Mouse (Mus musculus) lung, embryonic 16.5 days (tissue): ENCODE data around the gene Rpl19. TPM values are rescaled to one million over a fixed set of nuclear protein-coding genes. Genes with fewer than 3 reads are reported as not detected.

Source experiments
- ATAC-seq: fragments of 200-750 bp; cut with Nextera tagmentation; 2 replicates; pipeline ENCODE4 v1.8.0; 2017; ENCODE audit warnings: low read depth, mild to moderate bottlenecking, moderate library complexity
- H3K27ac ChIP-seq: fragments of 300-500 bp; sonication (generic); 2 replicates; pipeline ENCODE4 v1.5.1; 2014; ENCODE audit warnings: mild to moderate bottlenecking, control low read depth, low read length
- H3K27me3 ChIP-seq: fragments of 300-500 bp; sonication (generic); 2 replicates; pipeline ENCODE4 v1.6.1; 2014; ENCODE audit warnings: low read depth, low read length, mixed read lengths; ENCODE audit not compliant: control insufficient read depth, insufficient read depth
- H3K36me3 ChIP-seq: fragments of 300-500 bp; sonication (generic); 2 replicates; pipeline ENCODE4 v1.6.1; 2014; ENCODE audit warnings: low read length; ENCODE audit not compliant: control insufficient read depth, insufficient read depth
- H3K4me1 ChIP-seq: fragments of 300-500 bp; sonication (generic); replicated peaks from 2 replicates; pipeline ENCODE4 v1.6.1; 2014; ENCODE audit warnings: low read length, mixed read lengths; ENCODE audit not compliant: control insufficient read depth, insufficient read depth
- H3K4me2 ChIP-seq: fragments of 300-500 bp; sonication (generic); 2 replicates; pipeline ENCODE4 v1.6.1; 2014; ENCODE audit warnings: low read depth, low read length, control low read depth
- H3K4me3 ChIP-seq: fragments of 300-500 bp; sonication (generic); 2 replicates; pipeline ENCODE4 v1.5.1; 2014; ENCODE audit warnings: mild to moderate bottlenecking, low read length, control low read depth
- H3K9ac ChIP-seq: fragments of 300-500 bp; sonication (generic); 2 replicates; pipeline ENCODE4 v1.6.1; 2014; ENCODE audit warnings: low read length, control low read depth
- H3K9me3 ChIP-seq: fragments of 300-500 bp; sonication (generic); 2 replicates; pipeline ENCODE4 v1.6.1; 2016; ENCODE audit warnings: low read length; ENCODE audit not compliant: control insufficient read depth
- WGBS: fragments of 180-500 bp; shearing (Covaris S2); extraction: QIAGEN DNeasy Blood & Tissue Kit; methylation state at CpG from one replicate; pipeline ENCODE4 v1.1.7; 2014; 5-methylcytosine and 5-hydroxymethylcytosine counted together
- polyA plus RNA-seq: library from polyadenylated mRNA; unstranded; fragments of >200 nt; fragmentation: Nextera tagmentation; extraction: Ambion mirVana; gene quantifications from 2 replicates; pipeline ENCODE4 v1.2.1, GENCODE M21; 2015

Rpl19 gene
- polyA plus RNA-seq, 1 experiment from 2014 or later, result 999 TPM

DNA sequence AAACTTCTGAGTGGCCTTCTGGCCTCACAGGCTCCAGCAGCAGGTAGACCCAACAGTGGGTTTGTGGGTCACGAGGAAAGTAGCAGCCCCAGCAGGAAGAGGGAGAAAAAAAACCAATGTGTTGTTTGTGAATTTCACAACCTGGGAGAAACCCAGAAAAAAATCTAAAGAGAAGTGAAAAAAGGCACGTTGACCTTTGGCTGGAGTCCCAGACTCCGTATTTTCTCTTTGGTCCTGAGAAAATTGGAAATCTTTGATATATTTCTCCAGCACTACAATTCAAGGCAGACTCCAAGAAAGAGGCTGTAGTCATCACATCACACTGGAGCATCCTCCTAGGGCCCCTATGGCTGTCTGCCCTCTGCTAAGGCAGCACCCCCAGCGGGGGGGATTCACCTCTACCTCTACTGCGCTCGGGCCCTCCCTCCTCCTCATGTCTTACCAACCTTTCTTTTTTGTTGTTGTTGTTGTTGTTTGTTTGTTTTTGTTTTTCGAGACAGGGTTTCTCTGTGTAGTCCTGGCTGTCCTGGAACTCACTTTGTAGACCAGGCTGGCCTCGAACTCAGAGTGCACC is 29.0 kb upstream of the Rpl19 start:
- H3K4me3 ChIP-seq, result no peak overlapping the region
- no peak overlapping the region for H3K4me2 ChIP-seq
- no peak overlapping the region for H3K9ac ChIP-seq
- no peak overlapping the region for H3K27ac ChIP-seq
- H3K9me3 ChIP-seq, result no peaks in the 10 kb centered on the region
- H3K4me1 ChIP-seq, result peaks cover 8% of the 10 kb centered on the region
- no peak for ATAC-seq
- H3K27me3 ChIP-seq, result peaks cover 6% of the 10 kb centered on the region
- no peaks in the 10 kb centered on the region for H3K36me3 ChIP-seq
- 68% methylated on average over 8 of the region's 8 CpGs for WGBS

DNA sequence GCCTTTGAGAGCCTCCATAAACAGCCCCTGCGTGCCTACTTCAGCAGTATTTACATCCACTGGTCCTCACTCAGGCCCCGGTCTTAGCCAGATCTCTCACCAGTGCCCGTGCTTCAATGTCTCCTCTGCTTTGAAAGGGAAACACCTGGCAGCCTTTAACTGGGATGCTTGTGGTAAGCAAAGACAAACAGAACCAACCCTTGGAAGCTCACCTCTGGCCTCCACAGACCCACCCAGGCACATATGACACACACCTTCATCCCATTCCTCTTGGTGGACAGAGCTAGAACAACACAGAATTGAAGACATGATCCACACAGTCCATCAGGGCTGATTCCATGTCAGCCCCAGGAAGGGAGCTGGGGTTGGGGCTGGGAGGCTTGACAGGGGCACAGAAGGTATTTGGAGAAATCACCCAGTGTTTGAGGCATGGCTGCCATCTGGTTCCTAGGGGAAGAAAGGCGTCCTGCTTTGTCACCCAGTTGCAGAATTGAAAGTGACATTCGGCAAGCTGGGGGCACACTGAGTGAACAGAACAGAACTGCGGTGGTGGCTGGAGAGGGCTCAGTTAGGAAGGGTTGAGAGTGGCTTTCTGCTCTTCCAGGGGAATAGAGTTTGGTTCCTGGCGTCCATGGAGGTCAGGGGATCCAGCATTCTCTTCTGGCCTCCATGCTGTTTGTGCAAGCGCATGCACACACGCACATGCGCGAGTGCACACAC is 28.3 kb upstream of the Rpl19 start:
- WGBS, result 68% methylated on average over 11 of the region's 11 CpGs
- Histone ChIP-seq H3K36me3 (no peaks in the 10 kb centered on the region), H3K4me3 (no peak overlapping the region), H3K27ac (no peak overlapping the region), H3K9ac (no peak overlapping the region), H3K4me1 (peaks cover 14% of the 10 kb centered on the region), H3K4me2 (no peak overlapping the region), H3K9me3 (no peaks in the 10 kb centered on the region), H3K27me3 (peaks cover 6% of the 10 kb centered on the region)
- no peak for ATAC-seq

- Histone ChIP-seq H3K36me3 (no peaks in the 10 kb centered on the region), H3K27ac (no peak overlapping the region), H3K4me1 (peaks cover 22% of the 10 kb centered on the region), H3K9ac (no peak overlapping the region), H3K4me2 (no peak overlapping the region), H3K4me3 (no peak overlapping the region), H3K27me3 (peaks cover 6% of the 10 kb centered on the region), H3K9me3 (no peaks in the 10 kb centered on the region)
- WGBS, result 41% methylated on average over 7 of the region's 7 CpGs
- no peak for ATAC-seq
Observed at GRCm38 (mm10) chr11:97998898-97999608, 27.5 kb upstream of the Rpl19 start.

GRCm38 (mm10) chr11:97999748-98000147 is 26.8 kb upstream of the Rpl19 start:
- H3K4me3 ChIP-seq, result no peak overlapping the region
- no peaks in the 10 kb centered on the region for H3K9me3 ChIP-seq
- no peak overlapping the region for H3K4me2 ChIP-seq
- no peak for ATAC-seq
- WGBS, result 44% methylated on average over 5 of the region's 5 CpGs
- H3K27me3 ChIP-seq, result peaks cover 6% of the 10 kb centered on the region
- peaks cover 21% of the 10 kb centered on the region for H3K4me1 ChIP-seq
- H3K27ac ChIP-seq, result no peak overlapping the region
- no peaks in the 10 kb centered on the region; the same call in 1 of the 2 replicates for H3K36me3 ChIP-seq
- H3K9ac ChIP-seq, result no peak overlapping the region

GRCm38 (mm10) chr11:98000378-98001140 is 26.0 kb upstream of the Rpl19 start:
- Histone ChIP-seq H3K27ac (no peak overlapping the region), H3K4me3 (no peak overlapping the region), H3K4me2 (no peak overlapping the region), H3K36me3 (peaks cover 2% of the 10 kb centered on the region; the same call in 1 of the 2 replicates), H3K27me3 (peaks cover 6% of the 10 kb centered on the region), H3K9me3 (no peaks in the 10 kb centered on the region), H3K9ac (no peak overlapping the region), H3K4me1 (peaks cover 16% of the 10 kb centered on the region)
- no peak for ATAC-seq
- 19% methylated on average over 7 of the region's 7 CpGs for WGBS

DNA sequence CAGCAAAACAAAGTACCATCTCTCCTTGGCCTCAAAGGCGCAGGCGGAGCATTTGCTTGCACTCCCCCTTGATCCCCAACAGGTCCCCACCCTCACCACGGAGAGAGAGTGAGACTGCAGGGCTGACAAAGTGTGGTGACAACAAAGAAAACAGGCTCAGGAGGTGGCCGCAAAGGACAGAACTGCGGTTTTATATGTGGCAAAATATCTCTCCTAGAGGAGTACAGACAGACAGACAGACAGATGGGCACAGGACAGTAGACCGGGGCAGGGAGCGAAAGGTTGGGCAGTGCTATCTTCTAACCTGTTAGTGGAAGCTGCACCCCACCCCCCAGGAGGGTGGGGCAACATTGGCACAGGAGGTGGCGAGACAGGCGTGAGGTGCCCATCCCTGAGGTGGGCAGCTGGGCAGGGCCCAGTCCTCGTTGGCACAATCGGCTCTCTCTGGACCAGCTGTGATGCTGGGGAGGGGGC is 25.1 kb upstream of the Rpl19 start:
- ATAC-seq, result no peak
- Histone ChIP-seq H3K27ac (no peak overlapping the region), H3K9me3 (no peaks in the 10 kb centered on the region), H3K27me3 (peaks cover 6% of the 10 kb centered on the region), H3K4me1 (peaks cover 16% of the 10 kb centered on the region), H3K4me3 (no peak overlapping the region), H3K36me3 (peaks cover 2% of the 10 kb centered on the region; the same call in 1 of the 2 replicates), H3K9ac (no peak overlapping the region), H3K4me2 (no peak overlapping the region)
- WGBS, result 34% methylated on average over 11 of the region's 11 CpGs

DNA sequence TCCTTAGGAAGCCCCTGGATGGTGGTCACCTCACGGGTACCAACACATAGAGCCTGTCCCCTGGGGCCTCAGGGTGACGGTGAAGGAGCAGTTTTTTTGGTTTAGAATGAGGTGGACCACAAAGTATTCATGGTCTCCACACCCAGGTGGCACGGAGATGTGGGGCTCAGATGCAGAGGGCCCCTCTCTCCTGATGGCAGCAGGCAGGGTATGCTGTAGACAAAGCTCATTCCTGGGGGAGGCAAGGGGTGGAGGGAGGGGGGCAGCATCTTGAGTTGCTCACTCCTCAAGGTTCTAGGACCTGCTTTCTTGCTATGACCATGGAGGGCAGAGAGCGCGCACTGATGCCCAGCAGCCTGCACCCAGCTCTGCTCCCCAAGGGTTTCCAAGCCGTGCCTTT is 24.5 kb upstream of the Rpl19 start:
- peaks cover 6% of the 10 kb centered on the region for H3K27me3 ChIP-seq
- H3K4me3 ChIP-seq, result no peak overlapping the region
- H3K9me3 ChIP-seq, result no peaks in the 10 kb centered on the region
- no peak overlapping the region for H3K27ac ChIP-seq
- H3K36me3 ChIP-seq, result peaks cover 2% of the 10 kb centered on the region; the same call in 1 of the 2 replicates
- H3K4me1 ChIP-seq, result peaks cover 16% of the 10 kb centered on the region
- H3K9ac ChIP-seq, result no peak overlapping the region
- no peak for ATAC-seq
- WGBS, result 55% methylated on average over 6 of the region's 6 CpGs
- H3K4me2 ChIP-seq, result no peak overlapping the region

DNA sequence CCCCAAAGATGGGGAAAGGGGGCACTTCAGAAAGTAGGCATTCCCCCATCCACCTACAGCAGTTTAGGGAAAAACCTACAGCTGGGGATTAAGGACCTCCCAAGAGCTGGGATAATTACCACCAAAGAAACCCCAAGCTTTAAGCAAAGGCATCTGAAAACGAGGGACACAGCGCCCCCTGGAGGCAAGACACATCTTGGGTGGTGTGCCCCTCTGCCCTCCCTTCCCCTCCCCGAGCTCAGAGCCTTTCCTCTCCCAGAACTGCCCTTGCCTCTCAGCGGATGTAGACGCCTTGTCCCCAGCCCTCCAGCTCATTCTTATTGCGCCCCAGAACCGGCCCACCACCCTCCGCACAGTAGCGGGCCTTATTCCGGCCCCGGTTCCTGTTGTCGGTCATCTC is 23.9 kb upstream of the Rpl19 start:
- Histone ChIP-seq H3K4me3 (peak overlapping the region; percentile 17; the same call in 1 of the 2 replicates), H3K4me1 (peaks cover 16% of the 10 kb centered on the region), H3K36me3 (peaks cover 2% of the 10 kb centered on the region; the same call in 1 of the 2 replicates), H3K9ac (peak overlapping the region; percentile 55), H3K4me2 (peak overlapping the region; percentile 38), H3K27me3 (peaks cover 6% of the 10 kb centered on the region), H3K27ac (no peak overlapping the region), H3K9me3 (no peaks in the 10 kb centered on the region)
- ATAC-seq, result no peak
- WGBS, result 26% methylated on average over 12 of the region's 12 CpGs
